Mouse (Mus musculus) 416B (cell line): ENCODE results near the gene Olfr196.
"Not testable (repeated sequence)": the region's sequence is repeated elsewhere in the genome, so short reads cannot be mapped to it uniquely, and the experiment has no call there.

ENCODE experiments used
- DNase-seq: peaks from one replicate; pipeline ENCODE4 v3.0.0; 2011; ENCODE audit warnings: low read depth

The Olfr196 gene

GRCm38 (mm10) chr16:59170354-59170753 is at the start of gene Olfr196:
Gene Olfr196 (minus strand): TSS chr16:59170454.
- no peak for DNase-seq

- not testable (repeated sequence) for DNase-seq
Measured at GRCm38 (mm10) chr16:59219667-59220066, 49.4 kb upstream of the Olfr196 start, which contains the start of gene Olfr199. Gene Olfr199 (minus strand): TSS chr16:59219767.

GRCm38 (mm10) chr16:59217861-59218260 is 47.6 kb upstream of the Olfr196 start:
- not testable (repeated sequence) for DNase-seq

- not testable (repeated sequence) for DNase-seq
Measured at GRCm38 (mm10) chr16:59203433-59203832, 33.2 kb upstream of the Olfr196 start, which contains the start of gene Olfr198. Gene Olfr198 (minus strand): TSS chr16:59203533.

- DNase-seq: no peak
Measured at GRCm38 (mm10) chr16:59151996-59152395, 18.3 kb downstream of the Olfr196 start.

GRCm38 (mm10) chr16:59146746-59147145 is 23.5 kb downstream of the Olfr196 start, which contains the start of gene Olfr195:
Gene Olfr195 (plus strand): TSS chr16:59147046.
- no peak for DNase-seq

- DNase-seq: no peak
Measured at GRCm38 (mm10) chr16:59141105-59141504, 29.1 kb downstream of the Olfr196 start.

GRCm38 (mm10) chr16:59130740-59131139 is 39.5 kb downstream of the Olfr196 start:
- DNase-seq: no peak

GRCm38 (mm10) chr16:59120969-59121368 is 49.3 kb downstream of the Olfr196 start, which contains the start of gene Olfr194:
Gene Olfr194 (minus strand): TSS chr16:59121069.
- DNase-seq: no peak
